Mouse (Mus musculus) left cerebral cortex, adult 2 months (tissue): Measurements from ENCODE around the gene Sec14l3. TPM values are rescaled to one million over a fixed set of nuclear protein-coding genes. Genes with fewer than 3 reads are reported as not detected.
"Not testable (repeated sequence)": the region's sequence is repeated elsewhere in the genome, so short reads cannot be mapped to it uniquely, and the experiment has no call there.

ENCODE experiments used
- DNase-seq, 2 experiments: peaks; one replicate each; pipeline ENCODE4 v3.0.0; 2021 to 2022; ENCODE audit warnings: low spot score in 2 of 2, mixed read lengths in 1 of 2; ENCODE audit errors: extremely low spot score in 1 of 2
- H3K27ac ChIP-seq: fragments of 200-600 bp; 2 replicates; pipeline ENCODE4 v1.8.1; 2022
- H3K4me3 ChIP-seq: fragments of 200-600 bp; 2 replicates; pipeline ENCODE4 v1.8.1; 2022
- CTCF ChIP-seq: fragments of 200-600 bp; IDR thresholded peaks from 2 replicates; pipeline ENCODE4 v1.8.1; 2022; ENCODE audit warnings: antibody characterized with exemption, mild to moderate bottlenecking, moderate library complexity
- intact Hi-C: fragments of 180-260 bp; cut with DNase I; formaldehyde crosslinking; loops from one replicate; pipeline ENCODE4 v1.15.1; 2025
- total RNA-seq, 2 experiments: library from RNA; stranded (reverse); gene quantifications; 2 replicates each; pipeline ENCODE4 v1.2.3; 2021

The Sec14l3 gene
- total RNA-seq, 2 experiments from 2014 or later: 1.3 to 1.4 TPM

DNA sequence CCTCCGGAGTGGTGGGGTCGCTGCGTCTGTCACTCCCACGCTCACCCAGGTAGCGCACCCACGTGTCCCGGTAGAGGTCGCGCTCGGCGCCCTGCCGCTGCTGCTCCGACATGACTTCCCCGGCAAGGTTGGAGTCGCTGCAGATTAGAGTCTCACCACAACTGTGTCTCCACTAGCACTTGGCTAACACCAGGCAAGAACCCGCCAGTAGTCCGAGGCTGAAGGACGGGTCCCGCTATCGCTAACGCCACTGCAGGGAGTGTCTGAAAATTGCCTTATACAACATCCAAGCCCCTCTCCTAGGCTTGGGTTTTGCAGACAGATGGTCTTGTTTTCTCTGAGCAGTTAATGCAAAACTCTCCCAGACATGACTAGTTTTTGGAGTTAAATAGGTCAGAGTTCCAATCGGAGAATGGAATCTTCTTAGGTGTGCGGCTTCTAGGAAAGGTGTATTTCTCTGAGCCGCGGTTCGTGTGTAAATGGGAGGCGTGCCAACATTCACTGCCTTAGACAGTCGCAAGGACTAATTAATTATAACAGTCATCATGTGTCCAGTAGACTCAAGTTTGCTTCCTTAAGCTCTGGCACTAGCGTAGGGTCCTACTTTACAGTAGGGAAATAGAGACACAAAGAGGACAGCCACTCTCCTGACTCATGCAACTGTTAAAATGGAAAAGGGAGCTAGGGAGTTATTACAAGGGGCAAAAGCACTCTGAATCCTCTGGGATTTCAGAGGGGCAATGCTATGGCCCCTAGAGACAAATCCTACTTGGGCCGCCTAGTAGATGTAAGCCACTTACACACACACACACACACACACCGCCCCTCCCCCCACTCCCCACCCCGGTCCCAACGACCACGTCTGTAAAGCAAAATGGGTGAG, 30.8 kb downstream of the Sec14l3 start, which contains the start of gene Mtfp1:
Mtfp1 (minus strand) TSS at position 275 of the 883 bp plus-strand sequence.
- DNase-seq: peak; percentile 60 to 63
- peak within 1 kb of the TSS; percentile 92 for H3K27ac ChIP-seq
- no peak for TF ChIP-seq CTCF
- intact Hi-C loops: loop anchor here (1.0 kb wide), 1 partner anchor 23 kb away; no protein-coding TSS in a partner anchor
- peak within 1 kb of the TSS; percentile 72 for H3K4me3 ChIP-seq

DNA sequence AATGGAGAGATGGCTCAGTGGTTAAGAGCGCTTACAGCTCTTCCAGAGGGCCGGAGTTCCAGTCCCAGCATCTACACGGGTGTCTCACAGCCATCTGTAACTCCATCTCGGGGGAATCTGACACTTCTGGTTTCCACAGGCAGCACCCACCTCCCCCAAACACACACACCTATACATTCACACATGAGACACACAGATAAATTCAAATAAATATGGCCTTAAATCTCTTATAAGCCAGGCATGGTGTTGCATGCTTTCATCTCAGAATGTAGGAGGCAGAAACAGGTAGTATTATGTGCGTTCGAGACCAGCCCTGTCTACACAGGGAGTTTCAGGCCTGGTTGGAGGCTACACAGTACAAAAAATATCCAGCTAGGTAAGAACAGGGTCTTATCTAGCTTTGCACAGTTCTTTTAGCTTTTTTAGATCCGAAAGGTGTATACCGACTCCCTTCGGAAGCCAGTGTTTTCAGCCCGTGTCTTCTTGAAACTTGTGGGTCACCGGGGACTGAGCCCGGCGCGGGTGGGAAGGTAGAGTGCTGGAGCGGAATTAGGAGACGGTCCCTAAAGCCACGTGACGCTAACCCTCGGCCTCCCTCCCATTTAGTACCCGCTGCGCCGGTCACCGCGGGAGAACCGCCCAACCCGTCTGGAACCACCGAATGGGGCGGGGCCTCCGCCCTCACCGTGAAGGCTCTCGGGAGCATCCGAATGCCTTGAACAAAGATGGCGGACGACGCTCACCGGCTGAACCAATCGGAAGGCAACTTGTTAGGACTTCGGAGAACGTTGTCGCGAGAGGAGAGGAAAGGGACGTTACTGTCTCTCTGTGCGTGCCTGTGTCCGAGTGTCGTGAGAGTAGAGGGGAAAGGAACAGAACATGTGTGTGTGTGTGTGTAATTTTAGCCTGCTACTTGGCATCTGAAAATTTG, 31.7 kb downstream of the Sec14l3 start:
- peak overlapping the region; percentile 55 for H3K4me3 ChIP-seq
- no peak for TF ChIP-seq CTCF
- DNase-seq: peak; percentile 96 to 98
- peak overlapping the region; percentile 95 for H3K27ac ChIP-seq
- intact Hi-C loops: loop anchor here (1.0 kb wide), 1 partner anchor 22 kb away; no protein-coding TSS in a partner anchor

DNA sequence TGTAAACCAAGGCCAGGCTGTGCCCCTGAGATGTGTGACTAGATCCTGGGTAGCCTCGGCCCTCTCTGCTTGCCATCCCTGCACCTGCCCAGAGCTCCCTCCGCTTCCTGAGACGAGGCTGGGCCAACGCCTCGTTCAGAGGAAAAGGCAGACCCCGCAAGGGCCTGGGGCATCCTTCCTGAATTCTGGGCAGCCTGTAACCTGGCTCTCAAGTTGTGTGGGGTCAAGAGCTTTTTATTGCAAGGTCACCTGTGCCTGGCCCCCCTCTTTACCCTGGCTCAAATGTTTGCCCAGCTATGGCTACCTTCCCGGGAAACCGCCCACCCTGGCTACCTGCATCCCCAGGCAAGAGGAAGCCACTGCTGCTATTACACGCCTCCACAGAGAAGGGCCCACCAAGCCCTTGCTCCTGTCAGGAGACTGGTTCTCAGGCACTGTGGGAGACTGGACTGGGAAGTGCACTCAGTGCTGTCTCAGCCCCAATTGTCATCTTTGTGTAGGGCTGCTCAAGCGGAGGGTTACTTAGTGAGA, 32.5 kb downstream of the Sec14l3 start:
- TF ChIP-seq CTCF: no peak
- H3K4me3 ChIP-seq: peak overlapping the region; percentile 55
- H3K27ac ChIP-seq: peak overlapping the region; percentile 95
- intact Hi-C loops: no loop called here
- DNase-seq: no peak

DNA sequence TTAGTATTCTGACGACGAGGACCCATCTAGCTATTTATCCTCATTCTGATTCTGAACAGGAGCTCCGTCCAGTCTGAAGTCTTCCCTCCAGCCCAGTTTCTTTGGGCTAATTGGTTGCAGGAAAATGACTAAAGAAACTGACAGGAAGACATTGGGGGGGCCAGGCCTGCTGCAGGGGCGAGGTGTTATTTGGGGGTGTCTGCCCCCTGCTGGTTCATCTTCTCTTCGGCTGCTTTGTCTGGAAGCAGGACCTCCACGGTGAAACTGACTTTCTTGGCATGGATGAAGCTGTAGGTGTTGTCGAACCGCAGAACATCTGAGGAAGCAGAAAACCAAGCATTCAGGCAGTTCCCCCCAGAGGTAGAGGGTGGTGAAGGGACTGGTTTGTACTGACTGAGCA, 33.5 kb downstream of the Sec14l3 start:
- peak; percentile 25; the same call in 1 of the 2 replicates for TF ChIP-seq CTCF
- no peak overlapping the region for H3K4me3 ChIP-seq
- no peak for DNase-seq
- intact Hi-C loops: no loop called here
- no peak overlapping the region; the same call in 1 of the 2 replicates for H3K27ac ChIP-seq

DNA sequence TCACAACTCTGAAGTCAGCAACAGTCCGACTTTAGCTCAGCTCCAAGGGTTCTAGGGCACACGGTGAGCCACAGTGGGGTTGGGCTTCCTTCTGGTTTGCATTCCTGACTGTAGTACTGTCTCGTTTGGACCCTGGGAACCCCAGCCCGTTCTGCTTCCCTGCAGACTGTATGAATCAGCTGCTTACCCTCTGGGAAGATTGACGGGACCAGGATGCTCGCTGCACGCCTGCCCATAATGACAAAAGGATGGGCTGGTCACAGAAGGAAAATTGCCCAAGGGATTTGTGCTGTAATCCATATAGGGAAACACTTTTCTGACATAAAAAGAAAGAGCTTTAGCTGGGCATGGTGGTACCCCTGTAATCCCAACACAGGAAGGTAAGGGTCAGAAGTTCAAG, 34.2 kb downstream of the Sec14l3 start:
- TF ChIP-seq CTCF: no peak
- intact Hi-C loops: no loop called here
- Histone ChIP-seq H3K27ac (peak overlapping the region; percentile 82; the same call in 1 of the 2 replicates), H3K4me3 (no peak overlapping the region)
- no peak for DNase-seq

DNA sequence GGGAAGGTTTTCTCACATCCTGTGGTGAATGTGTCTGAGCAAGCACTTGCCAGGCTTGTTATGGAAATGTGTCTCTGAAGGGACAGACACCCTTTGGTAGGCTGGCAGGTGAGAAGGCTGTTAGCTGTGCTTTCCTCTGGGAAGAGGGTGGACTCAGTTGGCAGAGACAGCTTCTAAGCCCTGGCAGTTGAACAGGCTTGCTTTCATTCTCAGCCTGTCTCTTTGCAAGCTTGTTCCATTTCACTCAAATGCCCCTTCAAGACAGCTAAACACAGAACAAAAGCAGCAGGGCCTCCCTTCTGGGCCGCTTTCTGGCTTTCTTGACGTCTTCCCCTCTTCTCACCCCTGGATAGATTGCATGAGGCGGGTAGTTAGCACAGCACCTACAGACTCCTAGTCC, 34.8 kb downstream of the Sec14l3 start:
- H3K27ac ChIP-seq: peak overlapping the region; percentile 82
- no peak for DNase-seq

DNA sequence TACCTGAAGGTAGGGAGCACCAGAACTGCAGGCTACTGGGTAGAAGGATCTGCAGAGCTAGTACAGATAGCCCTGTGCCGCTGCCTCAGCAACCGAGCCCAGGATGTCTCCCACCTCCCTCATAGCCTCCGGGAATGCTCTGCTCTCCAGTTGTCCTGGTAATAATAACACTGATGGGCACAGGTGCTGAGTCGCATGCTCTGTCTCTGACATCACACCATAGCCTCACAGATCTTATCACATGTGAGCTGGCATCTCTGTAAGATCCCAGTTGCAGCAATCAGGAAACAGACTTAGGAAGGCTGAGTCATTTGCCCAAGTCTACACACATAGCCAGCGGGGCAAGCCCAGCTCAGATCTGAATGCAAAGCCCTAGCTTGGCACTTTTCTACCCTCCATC, 37.2 kb downstream of the Sec14l3 start:
- H3K4me3 ChIP-seq: no peak overlapping the region
- DNase-seq: no peak

More for the DNA sequence above, 34.8 kb downstream of the Sec14l3 start:
- intact Hi-C loops: no loop called here
- no peak overlapping the region for H3K4me3 ChIP-seq
- no peak for TF ChIP-seq CTCF

DNA sequence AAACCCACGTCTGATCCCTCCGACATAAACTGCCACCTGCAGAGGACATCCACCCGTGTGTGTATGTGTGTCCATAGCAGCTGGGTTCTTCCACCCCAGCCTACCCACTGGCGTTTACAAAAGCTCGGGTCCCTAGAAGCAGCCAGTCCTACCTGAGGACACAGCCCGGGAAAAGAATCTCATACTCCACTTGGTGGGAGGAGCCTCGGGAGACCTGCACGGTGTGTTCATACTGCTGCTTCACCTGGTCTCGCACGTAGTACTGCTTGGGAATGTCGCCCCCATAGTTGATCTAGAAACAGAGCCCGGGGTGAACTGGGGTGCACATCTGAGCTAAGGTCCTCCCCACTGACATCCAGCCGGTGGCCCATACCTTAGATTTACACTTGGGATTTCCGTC, 38.9 kb downstream of the Sec14l3 start:
- peak overlapping the region; percentile 1; the same call in 1 of the 2 replicates for H3K27ac ChIP-seq
- no peak for TF ChIP-seq CTCF
- intact Hi-C loops: no loop called here

More for the DNA sequence above, 37.2 kb downstream of the Sec14l3 start:
- intact Hi-C loops: no loop called here
- no peak for TF ChIP-seq CTCF
- H3K27ac ChIP-seq: peak overlapping the region; percentile 24; the same call in 1 of the 2 replicates

DNA sequence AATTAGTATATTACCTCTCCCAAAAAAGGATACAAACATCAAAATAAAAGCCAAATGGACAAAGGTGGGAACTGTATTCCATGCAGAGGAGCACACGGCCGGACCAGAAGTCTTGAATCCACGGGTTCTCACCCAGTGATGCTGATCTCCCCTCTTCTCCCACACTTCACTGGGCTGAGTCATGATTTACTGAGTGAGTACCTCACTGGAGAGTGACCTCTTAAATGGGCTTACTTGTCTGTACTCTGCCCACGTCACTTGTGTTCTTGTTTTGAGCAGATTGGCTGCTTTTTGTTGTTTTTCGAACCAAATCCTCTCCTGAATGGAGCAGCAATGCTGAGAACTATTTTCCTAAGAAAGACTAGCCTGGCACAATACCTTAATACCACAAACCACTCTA, 40.3 kb downstream of the Sec14l3 start:
- no peak for DNase-seq
- intact Hi-C loops: no loop called here
- no peak for TF ChIP-seq CTCF
- Histone ChIP-seq H3K4me3 (no peak overlapping the region), H3K27ac (peak overlapping the region; percentile 83)

More for the DNA sequence above, 38.9 kb downstream of the Sec14l3 start:
- no peak for DNase-seq
- no peak overlapping the region for H3K4me3 ChIP-seq

DNA sequence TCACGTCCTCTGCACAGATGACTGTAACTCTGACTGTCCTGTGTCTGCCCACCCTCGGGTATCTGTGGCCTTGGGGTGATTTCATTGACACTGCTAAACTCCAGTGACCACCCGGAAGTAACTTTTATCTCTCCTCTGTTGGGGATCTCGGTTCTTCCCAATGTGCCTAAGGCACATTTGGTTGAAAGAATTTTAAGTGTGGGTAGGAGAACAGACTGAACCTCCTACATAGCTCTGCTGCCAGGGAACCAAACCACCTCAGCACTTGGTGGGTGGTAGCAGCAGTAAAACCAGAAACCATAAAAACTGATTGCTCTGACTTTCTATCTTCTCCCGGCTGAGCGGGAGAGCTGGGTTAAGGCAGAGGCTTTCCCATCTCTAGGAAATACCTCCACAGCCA, 40.8 kb downstream of the Sec14l3 start:
- intact Hi-C loops: no loop called here
- DNase-seq: peak in 1 of 2 experiments; percentile 53
- Histone ChIP-seq H3K27ac (peak overlapping the region; percentile 83), H3K4me3 (no peak overlapping the region)
- TF ChIP-seq CTCF: no peak

DNA sequence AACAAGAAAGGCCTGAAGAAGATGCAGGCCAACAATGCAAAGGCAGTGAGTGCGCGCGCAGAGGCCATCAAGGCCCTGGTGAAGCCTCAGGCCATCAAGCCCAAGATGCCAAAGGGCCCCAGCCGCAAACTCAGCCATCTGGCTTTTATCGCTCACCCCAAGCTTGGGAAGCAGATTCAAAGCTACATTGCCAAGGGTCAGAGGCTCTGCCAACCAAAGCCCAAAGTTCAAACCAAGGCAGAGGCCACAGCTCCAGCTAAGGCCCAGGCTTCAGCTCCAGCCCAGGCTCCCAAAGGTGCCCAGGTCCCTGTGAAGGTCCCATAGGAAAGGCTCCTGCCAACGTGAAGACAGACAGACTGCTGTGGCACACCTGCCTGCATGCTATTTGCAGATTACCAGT, 43.3 kb downstream of the Sec14l3 start:
- DNase-seq, intact Hi-C loops, H3K27ac ChIP-seq, H3K4me3 ChIP-seq: not testable (repeated sequence)
